Mouse (Mus musculus) liver, embryonic 14.5 days (tissue): ENCODE measurements around the gene Parp3.

ENCODE experiments used
- CTCF ChIP-seq: IDR thresholded peaks from 2 replicates; pipeline ENCODE4 v1.5.1; 2016; ENCODE audit warnings: antibody characterized with exemption, low read depth, control low read depth
- EP300 ChIP-seq: IDR thresholded peaks from 2 replicates; pipeline ENCODE4 v1.6.1; 2016; ENCODE audit warnings: antibody characterized with exemption, low read depth

DNA sequence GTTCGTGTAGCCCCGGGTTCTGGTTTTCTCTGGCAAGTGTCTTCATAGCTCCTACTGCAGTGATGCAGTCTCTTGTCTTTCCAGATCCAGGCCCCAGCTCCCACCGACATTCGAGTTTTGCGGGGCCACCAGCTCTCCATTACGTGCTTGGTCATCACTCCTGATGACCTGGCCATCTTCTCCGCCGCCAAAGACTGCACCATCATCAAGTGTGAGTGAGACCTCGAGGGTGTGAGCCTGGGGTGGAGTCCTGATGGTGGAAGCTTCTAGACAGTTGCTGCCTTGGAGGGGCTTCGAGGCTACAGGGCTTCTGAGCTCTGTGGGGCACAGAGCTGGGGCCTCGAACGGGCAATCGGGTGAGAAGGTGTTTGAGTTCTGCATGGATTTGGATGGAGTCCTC is 4.9 kb upstream of the Parp3 start:
- TF ChIP-seq EP300, result no peak
- no peak for TF ChIP-seq CTCF
